Mouse (Mus musculus) ES-Bruce4 (cell line): ENCODE measurements around the gene Zscan25.

ENCODE experiments used
- CTCF ChIP-seq: IDR thresholded peaks from one replicate; pipeline ENCODE4 v1.8.1; 2011; ENCODE audit warnings: low read depth, low read length
- EP300 ChIP-seq: IDR thresholded peaks from 2 replicates; pipeline ENCODE4 v1.6.1; 2011; ENCODE audit warnings: low read depth, low read length; ENCODE audit not compliant: insufficient read depth
- POLR2A ChIP-seq: IDR thresholded peaks from one replicate; pipeline ENCODE4 v1.8.1; 2011; ENCODE audit warnings: low read length; ENCODE audit not compliant: insufficient read depth

- TF ChIP-seq CTCF, result no peak
- TF ChIP-seq EP300, result no peak
- TF ChIP-seq POLR2A, result no peak
Observed at GRCm38 (mm10) chr5:145288382-145288781, 8.1 kb downstream of the Zscan25 start.
